Mouse (Mus musculus): ENCODE measurements around the gene Elob.

GRCm38 (mm10) chr17:23850028-23850427 is 21.1 kb upstream of the Elob start:
- no peak for TF ChIP-seq EP300 (optimal IDR thresholded peaks at IDR 0.05)
- TF ChIP-seq CTCF (IDR thresholded peaks at IDR 0.05; ENCODE audit: low read depth), result peak; percentile 53
